Mouse (Mus musculus): ENCODE results near the gene Junb.

The Junb gene

DNA sequence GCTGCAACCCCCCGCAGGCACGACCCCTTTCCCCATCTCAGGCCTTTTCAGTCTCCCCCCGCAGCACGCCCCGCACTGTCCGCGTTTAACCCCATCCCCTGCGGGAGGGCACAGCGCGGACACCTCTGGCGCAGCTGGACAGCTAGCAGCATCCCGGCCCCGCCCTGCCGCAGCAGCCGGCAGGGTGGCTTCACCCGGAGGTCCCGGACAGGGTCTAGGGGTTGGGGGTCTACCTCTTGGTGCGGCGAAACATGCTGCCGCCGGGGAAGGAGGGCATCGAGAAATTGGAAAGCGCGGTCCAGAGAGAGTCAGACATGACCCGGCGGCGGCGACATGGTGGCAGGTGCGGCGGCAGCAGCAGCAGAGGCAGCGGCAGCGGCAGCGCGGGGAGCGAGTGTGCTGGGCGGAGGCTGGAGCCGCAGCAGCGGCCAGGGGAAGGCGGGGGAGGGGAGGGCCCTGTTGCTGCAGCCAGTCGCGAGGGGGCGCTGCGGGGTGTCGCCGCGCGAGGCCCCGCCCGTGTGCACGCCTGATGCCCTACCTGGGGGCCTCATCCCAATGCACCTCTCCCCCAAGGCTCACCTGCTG, 41.5 kb downstream of the Junb start, which contains the start of gene Mast1:
Gene Mast1 (minus strand): TSS at position 398 of the 585 bp plus-strand sequence.
- peak; percentile 94 to 95 for DNase-seq

- DNase-seq = peak; percentile 38 to 64
These were observed 42.2 kb downstream of the Junb start for GRCm38 (mm10) chr8:84936041-84936961.

- peak in 1 of 2 experiments; percentile 53 for DNase-seq
These were observed 43.0 kb downstream of the Junb start for GRCm38 (mm10) chr8:84935489-84935888.

GRCm38 (mm10) chr8:84934860-84935259, 43.7 kb downstream of the Junb start:
- peak; percentile 77 to 80 for DNase-seq

DNA sequence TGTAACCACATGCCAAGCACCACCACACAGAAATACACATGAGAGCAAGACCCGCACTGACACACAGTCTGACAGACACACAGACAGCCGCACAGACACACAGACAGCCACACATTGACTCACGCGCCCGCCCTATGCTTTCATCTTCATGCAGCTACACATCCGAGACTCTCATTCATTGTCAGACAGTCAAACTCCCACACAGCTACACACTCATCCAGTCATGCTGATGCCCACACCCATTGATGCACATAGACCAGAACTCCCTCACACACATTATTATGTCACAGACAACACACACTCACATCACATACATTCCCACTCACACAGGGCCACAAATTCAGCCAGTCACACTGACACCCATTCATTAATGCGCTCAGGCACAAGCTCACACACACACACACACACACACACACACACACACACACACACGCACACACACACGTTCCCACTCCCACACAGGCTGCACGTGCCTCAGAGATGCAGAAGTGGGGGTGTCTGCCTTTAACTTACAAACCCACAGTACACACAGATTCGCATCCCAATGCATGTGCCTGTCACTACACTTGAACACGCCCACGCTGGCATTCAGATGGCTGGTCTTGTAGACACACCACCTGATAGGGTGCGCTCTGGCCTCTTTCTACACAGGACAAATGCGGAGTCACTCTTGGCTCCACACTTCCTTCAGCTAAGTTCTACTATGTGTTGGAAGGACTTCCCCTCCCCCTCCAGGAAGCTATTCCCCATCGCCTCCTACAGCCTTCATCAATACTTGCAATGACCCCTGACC, 44.6 kb downstream of the Junb start:
- no peak for DNase-seq

GRCm38 (mm10) chr8:84930582-84930981, 47.9 kb downstream of the Junb start:
- no peak for DNase-seq

GRCm38 (mm10) chr8:84928456-84929306, 49.8 kb downstream of the Junb start:
- peak; percentile 89 to 91 for DNase-seq

DNA sequence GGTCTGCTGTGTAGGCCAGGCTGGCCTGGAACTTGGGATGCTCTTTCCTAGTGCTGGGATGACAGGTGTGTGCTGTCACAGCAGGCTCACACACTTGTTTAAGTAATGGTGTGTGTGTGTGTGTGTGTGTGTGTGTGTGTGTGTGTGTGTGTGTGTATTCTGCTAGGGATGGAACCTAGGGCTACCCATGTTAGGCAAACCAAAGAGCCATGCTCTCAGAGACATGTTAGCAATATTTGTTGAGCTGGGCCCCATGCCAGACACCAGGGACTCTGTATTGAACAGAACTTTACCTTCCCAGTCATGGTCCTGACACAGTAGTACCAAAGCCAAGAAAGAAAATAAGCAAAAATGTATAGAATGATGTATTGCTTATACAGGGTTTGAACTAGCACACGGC, 51.0 kb downstream of the Junb start:
- DNase-seq = no peak

DNA sequence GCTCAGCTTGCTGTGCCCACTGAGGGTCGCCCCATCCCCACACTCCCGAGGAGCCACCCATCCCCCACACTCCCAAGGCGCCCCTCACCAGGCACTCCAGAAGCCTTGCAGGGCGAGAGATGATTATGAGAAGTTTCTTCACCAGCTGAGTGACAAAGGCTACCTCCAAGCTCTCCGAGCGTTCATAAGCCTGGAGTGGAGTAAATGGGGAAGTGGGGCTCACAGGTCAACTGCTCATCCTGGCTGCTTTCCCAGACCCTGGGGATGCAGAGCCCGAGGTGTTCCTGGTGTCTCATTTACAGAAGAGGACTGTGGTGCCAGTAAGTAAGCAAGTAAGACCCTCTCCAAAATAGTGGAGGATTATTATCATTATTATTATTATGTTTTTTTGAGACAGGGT, 53.0 kb downstream of the Junb start:
- no peak for DNase-seq
